In the genomic region with DNA sequence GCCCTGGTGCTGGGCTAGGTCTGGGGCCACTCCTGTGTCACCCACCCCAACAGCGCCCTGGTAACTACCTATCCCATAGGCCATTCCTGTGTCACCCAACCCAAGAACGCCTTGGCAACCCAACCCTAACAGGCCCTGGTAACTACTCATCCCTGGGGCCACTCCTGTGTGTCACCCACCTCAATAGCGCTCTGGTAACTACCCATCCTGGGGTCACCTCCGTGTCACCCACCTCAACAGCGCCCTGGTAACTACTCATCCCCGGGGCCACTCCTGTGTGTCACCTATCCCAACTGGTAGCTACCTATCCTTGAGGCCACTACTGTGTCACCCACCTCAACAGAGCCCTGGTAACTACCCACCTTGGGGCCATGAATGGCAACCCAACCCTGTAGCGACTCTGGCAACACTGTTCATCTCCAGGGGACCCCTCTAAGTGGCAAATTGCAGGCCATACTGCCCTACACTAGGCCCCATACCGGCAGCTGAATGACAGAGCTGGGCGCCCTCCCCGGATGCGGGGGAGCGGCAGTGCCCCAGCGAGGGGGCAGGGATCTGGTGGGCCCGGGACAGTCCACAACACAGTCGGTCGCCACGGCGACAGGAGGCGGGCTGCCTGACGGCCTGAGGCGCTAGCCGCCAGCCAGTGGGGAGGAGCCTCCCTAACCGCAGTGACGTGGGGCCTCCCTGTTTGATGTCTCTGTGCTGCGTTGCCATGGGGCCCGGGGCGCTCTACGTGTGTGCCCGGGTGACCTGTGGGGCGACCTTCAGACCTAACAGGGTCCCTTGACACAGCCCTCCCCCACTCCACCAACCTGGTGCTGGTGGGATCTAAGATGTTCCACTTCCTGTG, we compare ENCODE assay signal across 8 mouse cellular contexts. TPM values are rescaled to one million over a fixed set of nuclear protein-coding genes. Genes with fewer than 3 reads are reported as not detected.
A peak's percentile ranks its signal among the peaks of the same experiment; 100 is the strongest.
DNase-seq lines count a peak whose midpoint lies in the region; ATAC-seq and TF ChIP-seq lines count a peak whose summit lies in the region.

No protein-coding gene starts in this region.

- H3K79me2 ChIP-seq in C2C12 (ENCODE audit: control insufficient read depth, insufficient read depth) = peaks cover 26% of the 10 kb centered on the region

- peak overlapping the region; percentile 79 for H3K4me2 ChIP-seq in forebrain, embryonic 11.5 days (ENCODE audit: low read depth, low read length, severe bottlenecking)
- peak overlapping the region; percentile 81 for H3K4me2 ChIP-seq in heart, embryonic 15.5 days
- H3K4me2 ChIP-seq in liver, embryonic 16.5 days (ENCODE audit: low read depth, low read length) = peak overlapping the region; percentile 81
- peak overlapping the region; percentile 63 for H3K4me2 ChIP-seq in neural tube, embryonic 11.5 days (ENCODE audit: low read depth)
- peak overlapping the region; percentile 64 for H3K4me2 ChIP-seq in stomach, postnatal 0 days (replicated peaks; ENCODE audit: low read depth)

- no peaks in the 10 kb centered on the region for H3K27me3 ChIP-seq in C2C12 (ENCODE audit: control insufficient read depth, insufficient read depth, insufficient read length)
- no peaks in the 10 kb centered on the region for H3K27me3 ChIP-seq in forebrain, embryonic 11.5 days (ENCODE audit: control insufficient read depth, insufficient read depth, low read length)
- no peaks in the 10 kb centered on the region for H3K27me3 ChIP-seq in heart, embryonic 15.5 days
- H3K27me3 ChIP-seq in liver, embryonic 16.5 days (ENCODE audit: control insufficient read depth, insufficient read depth, low read depth, low read length) = peaks cover 24% of the 10 kb centered on the region
- H3K27me3 ChIP-seq in neural tube, embryonic 11.5 days (ENCODE audit: control insufficient read depth, insufficient read depth, low read length) = no peaks in the 10 kb centered on the region
- no peaks in the 10 kb centered on the region for H3K27me3 ChIP-seq in stomach, postnatal 0 days (ENCODE audit: control insufficient read depth, insufficient read depth, low read length)

- peak overlapping the region; percentile 94 for H3K27ac ChIP-seq in forebrain, embryonic 11.5 days (ENCODE audit: low read depth, low read length)
- peak overlapping the region; percentile 97 for H3K27ac ChIP-seq in heart, embryonic 15.5 days
- peak overlapping the region; percentile 68 for H3K27ac ChIP-seq in liver, embryonic 16.5 days (ENCODE audit: low read length)
- peak overlapping the region; percentile 93 for H3K27ac ChIP-seq in neural tube, embryonic 11.5 days (ENCODE audit: low read depth, low read length)
- peak overlapping the region; percentile 99 for H3K27ac ChIP-seq in stomach, postnatal 0 days (replicated peaks)

- DNase-seq in adrenal gland, postnatal 14 days = peak; percentile 97
- DNase-seq in forebrain, embryonic 11.5 days (ENCODE audit: low spot score) = peak; percentile 96
- peak; percentile 92 for DNase-seq in kidney, postnatal 14 days
- DNase-seq in neural tube, embryonic 11.5 days (ENCODE audit: low spot score) = peak; percentile 90
- DNase-seq in stomach, postnatal 0 days (ENCODE audit: low spot score) = peak; percentile 97

- H3ac ChIP-seq in C2C12 (ENCODE audit: control insufficient read depth, insufficient read length, low read depth) = peak overlapping the region; percentile 38

- ATAC-seq in forebrain, embryonic 11.5 days (replicated peaks; ENCODE audit: low FRiP score) = peak; percentile 85
- peak; percentile 66 for ATAC-seq in heart, embryonic 15.5 days (replicated peaks; ENCODE audit: insufficient number of reproducible peaks, insufficient read depth, low FRiP score, low read depth)
- peak; percentile 83 for ATAC-seq in liver, embryonic 16.5 days (ENCODE audit: low read depth)
- peak; percentile 87 for ATAC-seq in neural tube, embryonic 11.5 days (ENCODE audit: insufficient read depth, low FRiP score, low TSS enrichment)
- ATAC-seq in stomach, postnatal 0 days (ENCODE audit: low FRiP score, low TSS enrichment) = peak; percentile 81

- WGBS in forebrain, embryonic 11.5 days = 2% methylated on average over 30 of the region's 30 CpGs
- 3% methylated on average over 30 of the region's 30 CpGs for WGBS in heart, embryonic 15.5 days
- 2% methylated on average over 30 of the region's 30 CpGs for WGBS in liver, embryonic 16.5 days (ENCODE audit: insufficient replicate concordance)
- WGBS in neural tube, embryonic 11.5 days = 2% methylated on average over 30 of the region's 30 CpGs
- 3% methylated on average over 30 of the region's 30 CpGs for WGBS in stomach, postnatal 0 days

- no peaks in the 10 kb centered on the region for H3K9me3 ChIP-seq in forebrain, embryonic 11.5 days (ENCODE audit: control insufficient read depth, low read length)
- H3K9me3 ChIP-seq in heart, embryonic 15.5 days (replicated peaks) = no peaks in the 10 kb centered on the region
- H3K9me3 ChIP-seq in liver, embryonic 16.5 days (replicated peaks; ENCODE audit: control insufficient read depth, low read length) = no peaks in the 10 kb centered on the region
- no peaks in the 10 kb centered on the region for H3K9me3 ChIP-seq in neural tube, embryonic 11.5 days (ENCODE audit: control insufficient read depth, low read length)
- no peaks in the 10 kb centered on the region for H3K9me3 ChIP-seq in stomach, postnatal 0 days (ENCODE audit: control insufficient read depth, low read length)

- H3K36me3 ChIP-seq in C2C12 (ENCODE audit: control insufficient read depth, insufficient read depth) = peaks cover 11% of the 10 kb centered on the region
- no peaks in the 10 kb centered on the region for H3K36me3 ChIP-seq in forebrain, embryonic 11.5 days (ENCODE audit: control insufficient read depth, insufficient read depth, low read length)
- H3K36me3 ChIP-seq in heart, embryonic 15.5 days = no peaks in the 10 kb centered on the region
- H3K36me3 ChIP-seq in liver, embryonic 16.5 days (ENCODE audit: control insufficient read depth, insufficient read depth) = no peaks in the 10 kb centered on the region
- no peaks in the 10 kb centered on the region for H3K36me3 ChIP-seq in neural tube, embryonic 11.5 days (ENCODE audit: control insufficient read depth, insufficient read depth, low read length)
- H3K36me3 ChIP-seq in stomach, postnatal 0 days (ENCODE audit: control insufficient read depth, insufficient read depth, low read length) = no peaks in the 10 kb centered on the region

- TF ChIP-seq CTCF in C2C12 (IDR thresholded peaks at IDR 0.05; ENCODE audit: control insufficient read depth, insufficient read depth, insufficient read length) = no peak
- TF ChIP-seq CTCF in stomach, postnatal 0 days (IDR thresholded peaks at IDR 0.05; ENCODE audit: low read depth) = peak; percentile 14; the same call in 1 of the 2 replicates

- peaks cover 21% of the 10 kb centered on the region for H3K79me3 ChIP-seq in C2C12 (ENCODE audit: low read depth)

- peaks cover 42% of the 10 kb centered on the region for H3K4me1 ChIP-seq in forebrain, embryonic 11.5 days (replicated peaks; ENCODE audit: control insufficient read depth, insufficient read depth, low read length)
- peaks cover 55% of the 10 kb centered on the region for H3K4me1 ChIP-seq in heart, embryonic 15.5 days (replicated peaks)
- H3K4me1 ChIP-seq in liver, embryonic 16.5 days (ENCODE audit: control insufficient read depth, low read depth, low read length) = peaks cover 41% of the 10 kb centered on the region
- H3K4me1 ChIP-seq in neural tube, embryonic 11.5 days (ENCODE audit: control insufficient read depth, insufficient read depth, low read length) = peaks cover 26% of the 10 kb centered on the region
- H3K4me1 ChIP-seq in stomach, postnatal 0 days (replicated peaks; ENCODE audit: control insufficient read depth, insufficient read depth) = peaks cover 22% of the 10 kb centered on the region

- peak overlapping the region; percentile 26 for H3K4me3 ChIP-seq in C2C12 (ENCODE audit: insufficient read depth, poor library complexity, severe bottlenecking)
- peak overlapping the region; percentile 48 for H3K4me3 ChIP-seq in forebrain, embryonic 11.5 days (ENCODE audit: low read depth, low read length)
- H3K4me3 ChIP-seq in heart, embryonic 15.5 days = peak overlapping the region; percentile 55
- peak overlapping the region; percentile 53 for H3K4me3 ChIP-seq in liver, embryonic 16.5 days (ENCODE audit: low read depth, low read length)
- peak overlapping the region; percentile 45 for H3K4me3 ChIP-seq in neural tube, embryonic 11.5 days (ENCODE audit: low read depth, low read length)
- H3K4me3 ChIP-seq in stomach, postnatal 0 days (ENCODE audit: low read depth, low read length) = peak overlapping the region; percentile 43

- peak overlapping the region; percentile 57 for H3K9ac ChIP-seq in forebrain, embryonic 11.5 days (ENCODE audit: low read length)
- H3K9ac ChIP-seq in heart, embryonic 15.5 days = peak overlapping the region; percentile 60
- peak overlapping the region; percentile 12 for H3K9ac ChIP-seq in liver, embryonic 16.5 days (ENCODE audit: low read depth, low read length)
- peak overlapping the region; percentile 54 for H3K9ac ChIP-seq in neural tube, embryonic 11.5 days (ENCODE audit: low read length)
- H3K9ac ChIP-seq in stomach, postnatal 0 days (ENCODE audit: low read length) = peak overlapping the region; percentile 61

- TF ChIP-seq EP300 in stomach, postnatal 0 days (optimal IDR thresholded peaks at IDR 0.05) = no peak

RNA-seq across cellular contexts. Expression of a gene that starts 13.1 kb away (rescaled TPM):
- 1.1 TPM for polyA plus RNA-seq in C2C12 (2012; fragmentation: generic; extraction: Trizol)
- total RNA-seq in adrenal gland, postnatal 14 days (2021) = 0.67 and 1.2 TPM in 2 replicates
- 2.9 and 5.0 TPM in 2 replicates for polyA plus RNA-seq in forebrain, embryonic 11.5 days (2014; fragmentation: Nextera tagmentation; extraction: Ambion mirVana)
- 1.4 and 1.6 TPM in 2 replicates for polyA plus RNA-seq in heart, embryonic 15.5 days (2015; fragmentation: Nextera tagmentation; extraction: Ambion mirVana)
- not detected in 2 replicates for polyA plus RNA-seq in liver, embryonic 16.5 days (2015; fragmentation: Nextera tagmentation; extraction: Ambion mirVana)
- polyA plus RNA-seq in neural tube, embryonic 11.5 days (2014; fragmentation: Nextera tagmentation; extraction: Ambion mirVana) = 6.2 TPM in 2 replicates
- polyA plus RNA-seq in stomach, postnatal 0 days (2015; fragmentation: Nextera tagmentation; extraction: Ambion mirVana) = 2.0 and 4.4 TPM in 2 replicates

RNA-seq across cellular contexts. Expression of a gene that starts 38.7 kb away (rescaled TPM):
- 10.1 TPM for polyA plus RNA-seq in C2C12 (2012; fragmentation: generic; extraction: Trizol)
- 32.3 and 39.5 TPM in 2 replicates for total RNA-seq in adrenal gland, postnatal 14 days (2021)
- polyA plus RNA-seq in forebrain, embryonic 11.5 days (2014; fragmentation: Nextera tagmentation; extraction: Ambion mirVana) = 34.7 and 37.1 TPM in 2 replicates
- polyA plus RNA-seq in heart, embryonic 15.5 days (2015; fragmentation: Nextera tagmentation; extraction: Ambion mirVana) = 7.6 and 9.7 TPM in 2 replicates
- polyA plus RNA-seq in liver, embryonic 16.5 days (2015; fragmentation: Nextera tagmentation; extraction: Ambion mirVana) = 2.2 and 2.8 TPM in 2 replicates
- 34.9 and 35.5 TPM in 2 replicates for polyA plus RNA-seq in neural tube, embryonic 11.5 days (2014; fragmentation: Nextera tagmentation; extraction: Ambion mirVana)
- polyA plus RNA-seq in stomach, postnatal 0 days (2015; fragmentation: Nextera tagmentation; extraction: Ambion mirVana) = 8.0 and 9.7 TPM in 2 replicates

RNA-seq across cellular contexts. Expression of a gene that starts 50.3 kb away (rescaled TPM):
- 0.61 TPM for polyA plus RNA-seq in C2C12 (2012; fragmentation: generic; extraction: Trizol)
- 0.49 and 0.82 TPM in 2 replicates for total RNA-seq in adrenal gland, postnatal 14 days (2021)
- polyA plus RNA-seq in forebrain, embryonic 11.5 days (2014; fragmentation: Nextera tagmentation; extraction: Ambion mirVana) = 1.2 and 1.5 TPM in 2 replicates
- 0.60 and 0.77 TPM in 2 replicates for polyA plus RNA-seq in heart, embryonic 15.5 days (2015; fragmentation: Nextera tagmentation; extraction: Ambion mirVana)
- 0.26 and 0.28 TPM in 2 replicates for polyA plus RNA-seq in liver, embryonic 16.5 days (2015; fragmentation: Nextera tagmentation; extraction: Ambion mirVana)
- polyA plus RNA-seq in neural tube, embryonic 11.5 days (2014; fragmentation: Nextera tagmentation; extraction: Ambion mirVana) = 1.0 and 1.3 TPM in 2 replicates
- 0.28 and 0.40 TPM in 2 replicates for polyA plus RNA-seq in stomach, postnatal 0 days (2015; fragmentation: Nextera tagmentation; extraction: Ambion mirVana)

RNA-seq across cellular contexts. Expression of a gene that starts 50.4 kb away (rescaled TPM):
- 25.2 TPM for polyA plus RNA-seq in C2C12 (2012; fragmentation: generic; extraction: Trizol)
- total RNA-seq in adrenal gland, postnatal 14 days (2021) = 23.8 and 31.0 TPM in 2 replicates
- 16.0 and 17.1 TPM in 2 replicates for polyA plus RNA-seq in forebrain, embryonic 11.5 days (2014; fragmentation: Nextera tagmentation; extraction: Ambion mirVana)
- polyA plus RNA-seq in heart, embryonic 15.5 days (2015; fragmentation: Nextera tagmentation; extraction: Ambion mirVana) = 11.9 and 18.7 TPM in 2 replicates
- polyA plus RNA-seq in liver, embryonic 16.5 days (2015; fragmentation: Nextera tagmentation; extraction: Ambion mirVana) = 5.3 and 5.8 TPM in 2 replicates
- 11.2 and 12.4 TPM in 2 replicates for polyA plus RNA-seq in neural tube, embryonic 11.5 days (2014; fragmentation: Nextera tagmentation; extraction: Ambion mirVana)
- polyA plus RNA-seq in stomach, postnatal 0 days (2015; fragmentation: Nextera tagmentation; extraction: Ambion mirVana) = 15.8 and 17.5 TPM in 2 replicates

RNA-seq across cellular contexts. Expression of a gene that starts 51.4 kb away (rescaled TPM):
- 281 TPM for polyA plus RNA-seq in C2C12 (2012; fragmentation: generic; extraction: Trizol)
- total RNA-seq in adrenal gland, postnatal 14 days (2021) = 251 and 255 TPM in 2 replicates
- 277 and 303 TPM in 2 replicates for polyA plus RNA-seq in forebrain, embryonic 11.5 days (2014; fragmentation: Nextera tagmentation; extraction: Ambion mirVana)
- 290 and 291 TPM in 2 replicates for polyA plus RNA-seq in heart, embryonic 15.5 days (2015; fragmentation: Nextera tagmentation; extraction: Ambion mirVana)
- polyA plus RNA-seq in liver, embryonic 16.5 days (2015; fragmentation: Nextera tagmentation; extraction: Ambion mirVana) = 175 and 185 TPM in 2 replicates
- 301 and 323 TPM in 2 replicates for polyA plus RNA-seq in neural tube, embryonic 11.5 days (2014; fragmentation: Nextera tagmentation; extraction: Ambion mirVana)
- polyA plus RNA-seq in stomach, postnatal 0 days (2015; fragmentation: Nextera tagmentation; extraction: Ambion mirVana) = 299 and 309 TPM in 2 replicates

Comparison
In these comparisons a context has a peak if more than half of its experiments do, and no peak if none do; other contexts are left out.
1. Peak in every context shown above with its lines: DNase-seq, ATAC-seq, H3K4me3 ChIP-seq and H3K27ac ChIP-seq.